Mouse (Mus musculus) liver, adult 2 months (tissue): ENCODE data around the gene Kalrn. TPM values are rescaled to one million over a fixed set of nuclear protein-coding genes. Genes with fewer than 3 reads are reported as not detected.

Experiments used
- DNase-seq: peaks from one replicate; pipeline ENCODE4 v3.0.0-alpha.2; 2011; ENCODE audit warnings: low read depth, low spot score; ENCODE audit errors: extremely low read depth
- H3K27ac ChIP-seq: fragments of 200-500 bp; replicated peaks from 2 replicates; pipeline ENCODE4 v1.5.1; 2012; ENCODE audit warnings: low read depth, mild to moderate bottlenecking, control low read depth, inconsistent platforms, low read length; ENCODE audit not compliant: insufficient read depth
- H3K27me3 ChIP-seq: fragments of 200-500 bp; 2 replicates; pipeline ENCODE4 v1.6.1; 2012; ENCODE audit warnings: mild to moderate bottlenecking, moderate library complexity, low read length, inconsistent platforms; ENCODE audit not compliant: control insufficient read depth, insufficient read depth
- H3K36me3 ChIP-seq: fragments of 200-500 bp; 2 replicates; pipeline ENCODE4 v1.6.1; 2012; ENCODE audit warnings: low read length, inconsistent platforms; ENCODE audit not compliant: control insufficient read depth, insufficient read depth
- H3K4me1 ChIP-seq: fragments of 200-500 bp; 2 replicates; pipeline ENCODE4 v1.6.1; 2011; ENCODE audit warnings: low read length; ENCODE audit not compliant: control insufficient read depth, insufficient read depth
- H3K4me3 ChIP-seq: fragments of 200-500 bp; 2 replicates; pipeline ENCODE4 v1.5.1; 2011; ENCODE audit warnings: low read depth, mild to moderate bottlenecking, control low read depth, low read length, moderate library complexity; ENCODE audit not compliant: insufficient read depth
- H3K79me2 ChIP-seq: fragments of 200-500 bp; 2 replicates; pipeline ENCODE4 v1.6.1; 2012; ENCODE audit warnings: inconsistent platforms, mild to moderate bottlenecking, low read length, moderate library complexity; ENCODE audit not compliant: control insufficient read depth, insufficient read depth
- H3K9ac ChIP-seq: fragments of 200-500 bp; 2 replicates; pipeline ENCODE4 v1.6.1; 2012; ENCODE audit warnings: low read depth, mild to moderate bottlenecking, control low read depth, inconsistent platforms, low read length
- CTCF ChIP-seq: fragments of 200-500 bp; IDR thresholded peaks from 2 replicates; pipeline ENCODE4 v1.5.1; 2011; ENCODE audit warnings: low read depth, low read length, control low read depth
- POLR2A ChIP-seq: fragments of 200-500 bp; IDR thresholded peaks from 2 replicates; pipeline ENCODE4 v1.6.1; 2011; ENCODE audit warnings: low read length, control low read depth; ENCODE audit not compliant: insufficient read depth; ENCODE audit errors: extremely low read depth
- WGBS: fragments of 180-500 bp; shearing (Covaris S2); methylation state at CpG from one replicate; pipeline ENCODE4 v1.1.7; 2018; 5-methylcytosine and 5-hydroxymethylcytosine counted together
- polyA plus RNA-seq: library from polyadenylated mRNA; depleted of rRNA; stranded (reverse); fragments of >200 nt; gene quantifications from 2 replicates; pipeline ENCODE4 v1.2.3, GENCODE M21; 2012
- total RNA-seq: library from RNA; depleted of rRNA; stranded (reverse); fragments of >200 nt; gene quantifications from 2 replicates; pipeline ENCODE4 v1.2.3, GENCODE M21; 2014

Gene Kalrn
- total and polyA plus RNA-seq, 2 experiments = 14.0 to 34.8 TPM

GRCm38 (mm10) chr16:34080818-34081217 is 492.5 kb downstream of the Kalrn start:
- no peak overlapping the region for H3K27ac ChIP-seq
- peaks cover 5% of the 10 kb centered on the region; the same call in 1 of the 2 replicates for H3K79me2 ChIP-seq
- no peaks in the 10 kb centered on the region for H3K27me3 ChIP-seq
- no peaks in the 10 kb centered on the region for H3K36me3 ChIP-seq
- peaks cover 21% of the 10 kb centered on the region for H3K4me1 ChIP-seq
- no peak for DNase-seq
- WGBS = 84% methylated on average over 6 of the region's 6 CpGs
- H3K4me3 ChIP-seq = no peak overlapping the region
- H3K9ac ChIP-seq = no peak overlapping the region
- TF ChIP-seq POLR2A (no peak), CTCF (no peak)

- H3K79me2 ChIP-seq = peaks cover 10% of the 10 kb centered on the region
- H3K36me3 ChIP-seq = no peaks in the 10 kb centered on the region
- 88% methylated on average over 4 of the region's 4 CpGs for WGBS
- no peak overlapping the region for H3K4me3 ChIP-seq
- no peak overlapping the region for H3K9ac ChIP-seq
- TF ChIP-seq POLR2A (no peak), CTCF (no peak)
- DNase-seq = no peak
- H3K4me1 ChIP-seq = peaks cover 20% of the 10 kb centered on the region
- H3K27me3 ChIP-seq = no peaks in the 10 kb centered on the region
- no peak overlapping the region for H3K27ac ChIP-seq
These were observed 493.8 kb downstream of the Kalrn start for GRCm38 (mm10) chr16:34079511-34079910.

GRCm38 (mm10) chr16:34078732-34079131 is 494.6 kb downstream of the Kalrn start:
- no peak overlapping the region for H3K27ac ChIP-seq
- no peaks in the 10 kb centered on the region for H3K36me3 ChIP-seq
- H3K79me2 ChIP-seq = peaks cover 10% of the 10 kb centered on the region
- H3K9ac ChIP-seq = no peak overlapping the region
- TF ChIP-seq POLR2A = no peak
- TF ChIP-seq CTCF = no peak
- H3K27me3 ChIP-seq = no peaks in the 10 kb centered on the region
- WGBS = 77% methylated on average over 2 of the region's 2 CpGs
- no peak overlapping the region for H3K4me3 ChIP-seq
- DNase-seq = no peak
- peaks cover 16% of the 10 kb centered on the region for H3K4me1 ChIP-seq

- Histone ChIP-seq H3K36me3 (no peaks in the 10 kb centered on the region), H3K4me1 (peaks cover 6% of the 10 kb centered on the region), H3K27ac (no peak overlapping the region), H3K4me3 (no peak overlapping the region), H3K9ac (no peak overlapping the region), H3K27me3 (no peaks in the 10 kb centered on the region), H3K79me2 (peaks cover 7% of the 10 kb centered on the region)
- WGBS = 81% methylated on average over 3 of the region's 3 CpGs
- no peak for TF ChIP-seq POLR2A
- TF ChIP-seq CTCF = no peak
- no peak for DNase-seq
These were observed 497.2 kb downstream of the Kalrn start for GRCm38 (mm10) chr16:34076101-34076500.

- 94% methylated on average over 4 of the region's 4 CpGs for WGBS
- DNase-seq = no peak
- no peaks in the 10 kb centered on the region for H3K36me3 ChIP-seq
- H3K79me2 ChIP-seq = peaks cover 7% of the 10 kb centered on the region
- H3K27me3 ChIP-seq = no peaks in the 10 kb centered on the region
- peak; percentile 42 for TF ChIP-seq CTCF
- TF ChIP-seq POLR2A = no peak
- peaks cover 17% of the 10 kb centered on the region for H3K4me1 ChIP-seq
- no peak overlapping the region for H3K27ac ChIP-seq
- no peak overlapping the region for H3K4me3 ChIP-seq
- no peak overlapping the region for H3K9ac ChIP-seq
These were observed 499.4 kb downstream of the Kalrn start for GRCm38 (mm10) chr16:34073930-34074329.

- DNase-seq = no peak
- Histone ChIP-seq H3K79me2 (peaks cover 7% of the 10 kb centered on the region), H3K4me1 (peaks cover 29% of the 10 kb centered on the region), H3K4me3 (no peak overlapping the region), H3K9ac (no peak overlapping the region), H3K27ac (no peak overlapping the region), H3K27me3 (no peaks in the 10 kb centered on the region), H3K36me3 (no peaks in the 10 kb centered on the region)
- TF ChIP-seq POLR2A (no peak), CTCF (no peak)
- 80% methylated on average over 3 of the region's 3 CpGs for WGBS
These were observed 501.2 kb downstream of the Kalrn start for GRCm38 (mm10) chr16:34072136-34072535.
